Mouse (Mus musculus) megakaryocyte-erythroid progenitor cell, adult 5-6 weeks (primary cell): Measurements from ENCODE around the gene Fam47e. TPM values are rescaled to one million over a fixed set of nuclear protein-coding genes. Genes with fewer than 3 reads are reported as not detected.

Experiments
- ATAC-seq: replicated peaks from 2 replicates; pipeline ENCODE4 v1.8.0; 2016; ENCODE audit warnings: mild to moderate bottlenecking, inconsistent platforms; ENCODE audit not compliant: severe bottlenecking, poor library complexity, low FRiP score, low TSS enrichment
- total RNA-seq, 2 experiments: library from RNA; stranded (forward) in 1 of 2; stranded (reverse) in 1 of 2; fragments of 200-1000, 215-1000 nt in 1 of 2; fragments of >200 nt in 1 of 2; fragmentation: Nextera tagmentation in 1 of 2; gene quantifications; 2 replicates each; pipeline ENCODE4 v1.2.3; 2014 to 2017

Gene Fam47e
- total RNA-seq, 2 experiments from 2014 or later: not detected

DNA sequence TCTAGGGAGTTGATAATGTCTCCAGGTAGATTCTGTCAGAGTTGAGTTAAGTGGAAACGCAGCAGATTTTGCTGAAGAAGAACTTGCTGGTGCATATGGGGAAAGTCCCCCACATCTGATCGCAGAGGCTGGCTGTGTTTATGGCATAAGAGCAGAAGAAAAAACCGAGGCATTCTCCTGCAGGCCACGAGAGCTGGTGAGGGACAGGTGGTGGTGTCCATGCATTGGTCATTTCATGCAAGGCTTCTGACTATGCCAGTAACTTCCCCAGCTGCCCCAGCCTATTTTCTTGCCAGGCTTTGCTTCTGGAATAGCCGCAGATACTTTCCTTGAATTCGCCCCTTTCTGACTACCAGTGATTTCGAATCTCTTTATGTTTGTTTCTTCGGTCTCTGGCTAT is 42.0 kb downstream of the Fam47e start:
- no peak for ATAC-seq

DNA sequence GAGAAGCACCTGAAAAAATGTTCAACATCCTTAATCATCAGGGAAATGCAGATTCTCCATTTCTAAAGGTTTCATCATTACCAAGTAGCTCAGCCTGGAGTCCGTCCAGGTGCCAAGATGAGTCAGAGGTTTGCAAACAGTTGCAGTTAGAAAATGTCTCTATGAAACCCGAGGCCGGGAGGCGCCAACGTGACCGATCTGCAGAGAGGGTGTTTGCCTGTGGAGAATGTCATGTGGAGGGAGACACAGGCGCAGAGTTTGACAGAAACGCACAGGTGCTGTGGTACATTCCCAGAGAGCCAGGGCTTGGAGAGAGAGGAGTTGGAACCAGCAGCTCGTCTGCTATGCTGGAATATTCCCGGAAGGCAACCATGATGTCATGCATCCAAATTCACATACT is 44.2 kb downstream of the Fam47e start:
- ATAC-seq: no peak

DNA sequence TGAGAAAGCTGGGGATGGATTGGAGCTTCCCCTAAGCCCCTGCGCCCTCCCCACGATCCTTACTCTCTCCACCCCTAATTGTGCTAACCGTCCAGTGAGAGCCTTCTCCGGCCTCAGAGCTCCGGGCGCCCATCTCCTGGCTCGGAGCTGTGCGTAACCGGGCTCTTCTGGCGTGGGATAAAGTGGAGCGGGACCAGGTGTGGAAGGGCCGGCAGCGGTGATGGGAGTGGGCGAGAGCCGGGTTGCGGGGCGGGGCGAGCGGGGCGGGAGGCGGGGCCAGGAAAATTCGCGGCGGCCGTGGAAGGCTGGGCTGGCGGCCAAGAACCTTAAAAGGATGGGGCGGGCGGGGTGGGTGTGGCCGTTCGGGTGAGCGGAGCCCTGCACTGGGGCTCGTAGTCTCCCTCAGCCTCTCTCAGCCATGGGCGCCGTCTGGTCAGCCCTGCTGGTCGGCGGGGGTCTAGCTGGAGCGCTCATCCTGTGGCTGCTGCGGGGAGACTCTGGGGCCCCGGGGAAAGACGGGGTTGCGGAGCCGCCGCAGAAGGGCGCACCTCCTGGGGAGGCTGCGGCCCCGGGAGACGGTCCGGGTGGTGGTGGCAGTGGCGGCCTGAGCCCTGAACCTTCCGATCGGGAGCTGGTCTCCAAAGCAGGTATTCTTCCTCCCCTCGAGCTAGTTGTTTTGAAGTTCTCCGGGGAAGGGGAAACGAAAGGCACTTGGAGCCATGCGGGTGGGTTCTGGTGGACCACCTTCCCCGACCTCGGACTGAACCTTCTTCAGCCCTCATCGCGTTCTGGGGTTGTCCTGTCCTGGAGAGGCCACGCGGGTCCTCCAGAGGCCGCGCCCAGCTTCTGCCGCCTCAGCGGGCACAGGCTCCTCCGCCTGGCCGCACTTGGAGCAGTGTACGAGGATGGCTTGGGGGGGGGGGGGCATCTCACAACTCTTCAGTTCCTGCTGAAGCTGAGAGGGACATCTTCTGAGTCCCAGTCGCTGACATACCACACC is 48.1 kb downstream of the Fam47e start, which contains the start of gene Stbd1:
Gene Stbd1 (plus strand): TSS at position 351 of the 1,000 bp plus-strand sequence.
- ATAC-seq: peak; percentile 76

DNA sequence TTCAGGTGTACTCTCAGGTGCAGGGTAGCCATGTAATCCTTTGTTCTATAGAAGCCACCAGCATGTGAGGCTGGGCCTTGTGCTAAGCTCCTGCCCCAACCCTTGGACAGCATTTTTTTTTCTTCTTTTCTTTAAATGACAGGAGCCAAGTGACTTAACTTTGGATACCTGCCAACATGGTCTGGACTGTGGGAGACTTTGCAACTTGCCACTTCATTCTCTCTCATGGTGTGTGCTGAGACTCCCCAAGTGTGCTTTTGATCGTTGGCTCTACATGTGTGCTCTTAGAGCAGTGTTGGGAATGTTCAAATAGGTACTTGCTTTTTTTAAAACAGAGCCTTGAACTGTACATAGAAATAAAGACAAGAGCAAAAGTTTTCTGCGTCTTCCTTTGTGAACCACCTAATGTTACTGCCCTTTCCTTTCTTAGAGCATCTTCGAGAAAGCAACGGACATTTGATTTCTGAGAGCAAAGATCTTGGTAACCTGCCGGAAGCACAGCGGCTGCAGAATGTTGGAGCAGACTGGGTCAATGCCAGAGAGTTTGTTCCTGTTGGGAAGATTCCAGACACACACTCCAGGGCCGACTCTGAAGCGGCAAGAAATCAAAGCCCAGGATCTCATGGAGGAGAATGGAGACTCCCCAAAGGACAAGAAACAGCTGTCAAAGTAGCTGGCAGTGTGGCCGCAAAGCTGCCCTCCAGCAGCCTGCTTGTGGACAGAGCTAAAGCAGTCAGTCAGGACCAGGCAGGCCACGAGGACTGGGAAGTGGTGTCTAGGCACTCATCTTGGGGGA is 49.8 kb downstream of the Fam47e start:
- ATAC-seq: no peak

DNA sequence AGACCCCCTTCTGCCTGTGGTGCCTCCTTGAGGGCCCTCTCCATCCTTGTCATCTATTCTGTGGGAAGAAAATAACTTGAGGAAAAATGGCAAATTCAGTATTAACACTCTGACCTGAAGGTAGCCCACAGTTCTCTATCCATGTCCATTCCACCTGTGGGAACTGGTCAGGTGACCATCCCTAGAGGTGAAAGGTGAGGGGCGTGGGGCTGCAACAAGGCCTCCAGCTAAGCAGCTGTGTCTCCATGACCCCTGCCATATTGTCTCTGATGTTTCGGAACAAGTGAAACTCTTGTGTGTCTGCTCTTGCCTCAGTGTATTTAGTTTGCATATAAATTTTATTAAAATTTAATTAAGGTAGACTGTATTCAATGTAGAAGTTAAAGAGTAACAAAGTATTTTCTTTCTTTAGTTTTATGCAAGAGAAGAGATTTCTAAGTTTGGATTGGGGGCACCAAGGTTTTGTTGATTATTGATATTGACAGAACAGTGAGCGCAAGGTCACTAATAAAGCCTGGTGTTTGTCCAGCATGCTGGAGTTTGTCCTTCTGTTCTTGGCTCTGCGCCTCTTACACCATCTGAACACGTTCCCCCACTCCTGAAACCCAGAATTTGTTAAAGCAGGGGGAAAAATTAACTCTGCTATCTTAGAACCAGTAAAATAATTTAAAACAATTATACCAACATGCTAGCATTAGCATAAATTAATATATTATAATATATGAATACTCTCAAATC is 52.8 kb downstream of the Fam47e start:
- no peak for ATAC-seq

DNA sequence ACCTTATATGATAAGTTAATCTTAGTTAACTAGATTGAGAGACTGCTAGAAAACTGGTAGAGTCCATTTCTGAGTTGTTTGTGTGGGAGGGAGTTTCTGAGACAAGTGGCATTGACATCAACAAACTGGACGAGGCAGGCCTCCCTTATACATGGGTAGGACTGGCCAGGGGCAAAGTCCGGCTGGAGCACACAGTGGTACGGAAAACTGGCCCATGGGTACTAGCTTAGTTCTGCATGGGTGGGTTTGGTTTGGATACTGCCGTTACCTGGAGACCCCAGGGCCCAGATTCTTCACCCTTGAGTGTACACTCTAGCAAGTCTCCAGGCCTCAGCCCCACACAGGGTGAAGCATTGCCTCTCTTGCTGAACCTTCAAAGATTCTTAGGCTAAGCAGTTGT is 57.9 kb downstream of the Fam47e start:
- ATAC-seq: no peak

DNA sequence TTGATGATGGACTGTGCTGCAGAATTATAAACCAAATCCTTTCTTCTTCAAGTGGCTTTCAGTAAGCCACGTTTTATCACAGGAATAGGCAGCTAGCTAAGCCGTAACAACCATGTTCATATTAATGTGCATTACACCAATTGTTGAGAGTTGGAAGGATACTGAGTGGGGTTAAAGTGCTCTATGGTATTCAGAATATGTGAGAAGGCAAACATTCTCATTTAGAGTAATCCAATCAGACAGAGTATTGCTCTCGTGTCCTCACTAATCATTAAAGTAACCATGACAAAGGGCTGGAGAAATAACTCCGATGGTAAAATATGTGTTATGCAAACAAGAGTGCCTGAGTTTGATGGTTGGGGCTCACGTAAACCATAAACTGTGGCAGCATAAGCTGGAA is 67.0 kb downstream of the Fam47e start:
- no peak for ATAC-seq

DNA sequence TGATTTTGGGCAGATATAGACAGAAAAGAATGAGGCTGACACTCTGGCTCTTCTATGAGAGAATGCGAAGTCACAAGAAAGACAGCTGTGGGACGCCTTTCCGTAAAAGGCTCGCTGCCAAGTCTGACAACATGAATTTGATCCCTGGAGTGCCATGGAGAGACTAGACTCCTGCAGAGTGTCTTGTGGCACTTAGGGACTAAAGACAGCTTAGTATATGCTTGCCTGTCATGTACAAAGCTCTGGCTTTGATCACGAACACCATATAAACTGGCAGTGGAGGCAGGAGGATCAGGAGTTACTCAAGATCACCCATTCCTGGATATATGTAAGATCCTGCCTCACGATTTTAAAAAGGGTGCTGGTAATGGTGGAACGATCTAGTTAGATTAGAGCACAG is 73.0 kb downstream of the Fam47e start:
- ATAC-seq: no peak

DNA sequence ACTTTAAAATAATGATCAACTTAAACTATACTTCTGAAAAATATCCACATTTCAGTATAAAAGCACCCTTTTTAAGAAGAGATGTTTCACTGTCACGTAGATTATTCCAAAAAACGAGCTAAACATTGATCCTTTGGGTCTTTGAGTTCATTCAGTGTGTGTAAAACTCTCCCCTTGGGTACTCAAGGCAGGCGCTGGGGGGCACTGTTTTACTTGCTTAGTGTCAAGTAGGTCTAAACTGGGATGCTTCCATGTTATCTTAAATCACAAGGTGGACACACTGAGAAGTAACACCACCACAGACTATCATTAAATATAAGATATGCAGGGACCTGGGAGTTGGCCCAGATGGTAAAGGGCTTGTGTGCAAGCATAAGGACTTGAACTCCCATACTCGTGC is 78.7 kb downstream of the Fam47e start:
- ATAC-seq: no peak

DNA sequence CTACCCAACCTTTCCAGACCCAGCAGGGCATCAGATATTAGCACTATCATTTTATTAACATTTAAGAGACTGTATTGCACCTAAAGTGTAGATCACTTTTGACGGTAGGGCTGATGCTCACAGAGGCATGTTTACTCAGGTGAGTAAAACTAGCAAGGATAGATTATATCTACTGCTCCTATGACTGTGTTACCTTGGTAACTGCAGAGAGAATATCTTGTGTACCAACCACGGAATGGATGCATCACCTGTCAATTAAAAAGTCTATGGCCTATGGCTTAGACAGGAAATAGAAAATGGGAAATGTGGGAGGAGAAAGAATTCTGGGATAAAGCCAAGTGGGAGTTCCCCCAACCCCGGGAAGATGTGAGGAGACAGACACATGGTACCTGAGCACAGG is 80.0 kb downstream of the Fam47e start:
- ATAC-seq: no peak

DNA sequence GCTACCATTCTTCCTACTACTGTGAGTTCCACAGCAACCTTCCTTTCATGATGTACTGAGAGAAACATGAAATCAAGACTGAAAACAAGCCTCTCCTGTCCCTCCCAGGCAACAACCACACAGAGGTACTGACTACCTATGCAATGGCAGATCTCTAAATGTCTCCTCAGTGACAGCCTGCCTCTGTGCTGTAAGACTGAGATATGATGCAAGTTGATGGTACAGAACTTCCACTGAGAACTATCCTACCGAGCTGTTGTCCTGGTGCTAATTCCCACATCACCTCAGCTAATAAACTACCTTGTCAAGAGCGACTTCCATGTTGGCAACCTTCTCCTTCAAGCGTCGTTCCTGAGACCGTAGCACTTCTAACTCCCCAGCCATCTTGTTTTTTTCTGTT is 81.0 kb downstream of the Fam47e start:
- no peak for ATAC-seq

DNA sequence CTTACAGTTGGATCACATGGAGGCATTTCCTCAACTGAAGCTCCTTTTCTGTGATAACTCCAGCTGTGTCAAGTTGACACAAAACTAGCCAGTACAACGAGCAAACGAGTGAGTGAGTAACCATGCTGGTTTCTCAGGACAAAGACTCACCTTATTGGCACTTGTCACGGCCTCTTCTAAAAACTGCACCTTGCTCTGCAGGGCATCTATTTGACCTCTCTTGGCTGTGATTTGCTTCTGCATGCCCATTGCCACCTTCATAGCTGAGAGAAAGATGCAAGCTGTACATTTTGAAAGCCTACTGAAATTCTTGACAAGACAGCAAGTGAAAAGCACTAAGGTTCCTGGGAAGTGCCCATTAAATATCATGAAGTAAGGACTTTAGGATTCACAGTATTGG is 86.0 kb downstream of the Fam47e start:
- ATAC-seq: no peak

Other genes starting within 250 kb of the Fam47e start
- 51.6 and 66.7 TPM in 2 replicates for gene Sdad1, start 244.6 kb upstream of the Fam47e start, total RNA-seq (2014; fragmentation: Nextera tagmentation)
- 91.7 and 93.5 TPM in 2 replicates for gene Sdad1, start 244.6 kb upstream of the Fam47e start, total RNA-seq (2017)
- gene Cxcl9, start 227.0 kb upstream of the Fam47e start, total RNA-seq (2014; fragmentation: Nextera tagmentation): not detected in 2 replicates
- not detected in 2 replicates for gene Cxcl9, start 227.0 kb upstream of the Fam47e start, total RNA-seq (2017)
- gene Art3, start 223.2 kb upstream of the Fam47e start, total RNA-seq (2014; fragmentation: Nextera tagmentation): not detected in 2 replicates
- not detected in 2 replicates for gene Art3, start 223.2 kb upstream of the Fam47e start, total RNA-seq (2017)
- not detected in 2 replicates for gene Cxcl10, start 206.2 kb upstream of the Fam47e start, total RNA-seq (2014; fragmentation: Nextera tagmentation)
- 2.2 and 5.6 TPM in 2 replicates for gene Cxcl10, start 206.2 kb upstream of the Fam47e start, total RNA-seq (2017)
- 75.8 and 80.0 TPM in 2 replicates for gene Nup54, start 119.8 kb upstream of the Fam47e start, total RNA-seq (2014; fragmentation: Nextera tagmentation)
- 99.1 and 106 TPM in 2 replicates for gene Nup54, start 119.8 kb upstream of the Fam47e start, total RNA-seq (2017)
- gene Scarb2, start 48.2 kb upstream of the Fam47e start, total RNA-seq (2014; fragmentation: Nextera tagmentation): 19.0 and 23.6 TPM in 2 replicates
- 52.6 and 58.0 TPM in 2 replicates for gene Scarb2, start 48.2 kb upstream of the Fam47e start, total RNA-seq (2017)
- 0.42 TPM in 1 of 2 replicates, not detected in the other for gene Stbd1, start 48.0 kb downstream of the Fam47e start, total RNA-seq (2014; fragmentation: Nextera tagmentation)
- 0.72 TPM in 1 of 2 replicates, not detected in the other for gene Stbd1, start 48.0 kb downstream of the Fam47e start, total RNA-seq (2017)
- 4.2 and 4.7 TPM in 2 replicates for gene Ccdc158, start 120.2 kb downstream of the Fam47e start, total RNA-seq (2014; fragmentation: Nextera tagmentation)
- 6.4 and 8.7 TPM in 2 replicates for gene Ccdc158, start 120.2 kb downstream of the Fam47e start, total RNA-seq (2017)
- 0.50 TPM in 1 of 2 replicates, not detected in the other for gene Shroom3, start 128.4 kb downstream of the Fam47e start, total RNA-seq (2014; fragmentation: Nextera tagmentation)
- gene Shroom3, start 128.4 kb downstream of the Fam47e start, total RNA-seq (2017): 1.9 TPM in 1 of 2 replicates, not detected in the other